Mouse (Mus musculus): ENCODE data around the gene Plekha5. TPM values are rescaled to one million over a fixed set of nuclear protein-coding genes. Genes with fewer than 3 reads are reported as not detected.

Gene Plekha5
- polyA plus RNA-seq, 1 experiment from 2014 or later: 62.1 TPM

- 92% methylated on average over 13 of the region's 13 CpGs for WGBS
These were observed 126.9 kb downstream of the Plekha5 start for GRCm38 (mm10) chr6:140550741-140551140.

GRCm38 (mm10) chr6:140554261-140554660 lies 130.4 kb downstream of the Plekha5 start:
- H3K4me3 ChIP-seq (ENCODE audit: low read depth, low read length): no peak overlapping the region
- no peak for DNase-seq (ENCODE audit: low spot score)
- 70% methylated on average over 4 of the region's 4 CpGs for WGBS

More at GRCm38 (mm10) chr6:140550741-140551140, 126.9 kb downstream of the Plekha5 start:
- H3K36me3 ChIP-seq (ENCODE audit: control insufficient read depth, insufficient read depth, low read length): peaks cover 67% of the 10 kb centered on the region
- DNase-seq (ENCODE audit: low spot score) (no peak), ATAC-seq (replicated peaks; ENCODE audit: low FRiP score, low TSS enrichment, low read depth) (no peak)
- H3K27ac ChIP-seq (ENCODE audit: low read depth): no peak overlapping the region
- H3K4me2 ChIP-seq (ENCODE audit: low read length): no peak overlapping the region
- H3K9me3 ChIP-seq (ENCODE audit: control insufficient read depth, low read length): no peaks in the 10 kb centered on the region
- H3K27me3 ChIP-seq (replicated peaks; ENCODE audit: control insufficient read depth, insufficient read depth, low read length): no peaks in the 10 kb centered on the region
- no peak overlapping the region for H3K9ac ChIP-seq (ENCODE audit: low read length)
- H3K4me1 ChIP-seq (replicated peaks; ENCODE audit: control insufficient read depth, insufficient read depth, low read length): peaks cover 12% of the 10 kb centered on the region; the same call in 1 of the 2 replicates
- no peak overlapping the region for H3K4me3 ChIP-seq (ENCODE audit: low read depth, low read length)

GRCm38 (mm10) chr6:140559411-140559810 lies 135.6 kb downstream of the Plekha5 start:
- Histone ChIP-seq H3K4me2 (ENCODE audit: low read length) (no peak overlapping the region), H3K27me3 (replicated peaks; ENCODE audit: control insufficient read depth, insufficient read depth, low read length) (no peaks in the 10 kb centered on the region), H3K36me3 (ENCODE audit: control insufficient read depth, insufficient read depth, low read length) (peaks cover 64% of the 10 kb centered on the region), H3K9me3 (ENCODE audit: control insufficient read depth, low read length) (no peaks in the 10 kb centered on the region), H3K27ac (ENCODE audit: low read depth) (no peak overlapping the region), H3K4me3 (ENCODE audit: low read depth, low read length) (no peak overlapping the region), H3K9ac (ENCODE audit: low read length) (no peak overlapping the region), H3K4me1 (replicated peaks; ENCODE audit: control insufficient read depth, insufficient read depth, low read length) (no peaks in the 10 kb centered on the region)
- DNase-seq (ENCODE audit: low spot score): no peak
- 83% methylated on average over 6 of the region's 6 CpGs for WGBS
- no peak for ATAC-seq (replicated peaks; ENCODE audit: low FRiP score, low TSS enrichment, low read depth)

More at GRCm38 (mm10) chr6:140554261-140554660, 130.4 kb downstream of the Plekha5 start:
- Histone ChIP-seq H3K27me3 (replicated peaks; ENCODE audit: control insufficient read depth, insufficient read depth, low read length) (no peaks in the 10 kb centered on the region), H3K36me3 (ENCODE audit: control insufficient read depth, insufficient read depth, low read length) (peaks cover 75% of the 10 kb centered on the region), H3K4me2 (ENCODE audit: low read length) (no peak overlapping the region), H3K9ac (ENCODE audit: low read length) (no peak overlapping the region), H3K27ac (ENCODE audit: low read depth) (no peak overlapping the region), H3K9me3 (ENCODE audit: control insufficient read depth, low read length) (no peaks in the 10 kb centered on the region), H3K4me1 (replicated peaks; ENCODE audit: control insufficient read depth, insufficient read depth, low read length) (no peaks in the 10 kb centered on the region)
- no peak for ATAC-seq (replicated peaks; ENCODE audit: low FRiP score, low TSS enrichment, low read depth)

- H3K27me3 ChIP-seq (replicated peaks; ENCODE audit: control insufficient read depth, insufficient read depth, low read length): no peaks in the 10 kb centered on the region
- no peak for ATAC-seq (replicated peaks; ENCODE audit: low FRiP score, low TSS enrichment, low read depth)
These were observed 137.5 kb downstream of the Plekha5 start for GRCm38 (mm10) chr6:140561151-140561916.

GRCm38 (mm10) chr6:140561917-140562590 lies 138.2 kb downstream of the Plekha5 start:
- Histone ChIP-seq H3K4me3 (ENCODE audit: low read depth, low read length) (no peak overlapping the region), H3K4me1 (replicated peaks; ENCODE audit: control insufficient read depth, insufficient read depth, low read length) (no peaks in the 10 kb centered on the region), H3K9me3 (ENCODE audit: control insufficient read depth, low read length) (no peaks in the 10 kb centered on the region), H3K27me3 (replicated peaks; ENCODE audit: control insufficient read depth, insufficient read depth, low read length) (no peaks in the 10 kb centered on the region), H3K9ac (ENCODE audit: low read length) (no peak overlapping the region), H3K4me2 (ENCODE audit: low read length) (no peak overlapping the region), H3K36me3 (ENCODE audit: control insufficient read depth, insufficient read depth, low read length) (peaks cover 60% of the 10 kb centered on the region), H3K27ac (ENCODE audit: low read depth) (no peak overlapping the region)
- DNase-seq (ENCODE audit: low spot score) (no peak), ATAC-seq (replicated peaks; ENCODE audit: low FRiP score, low TSS enrichment, low read depth) (no peak)
- WGBS: 86% methylated on average over 9 of the region's 9 CpGs

More at GRCm38 (mm10) chr6:140561151-140561916, 137.5 kb downstream of the Plekha5 start:
- Histone ChIP-seq H3K4me1 (replicated peaks; ENCODE audit: control insufficient read depth, insufficient read depth, low read length) (no peaks in the 10 kb centered on the region), H3K4me3 (ENCODE audit: low read depth, low read length) (no peak overlapping the region), H3K9ac (ENCODE audit: low read length) (no peak overlapping the region), H3K9me3 (ENCODE audit: control insufficient read depth, low read length) (no peaks in the 10 kb centered on the region), H3K27ac (ENCODE audit: low read depth) (no peak overlapping the region), H3K4me2 (ENCODE audit: low read length) (no peak overlapping the region), H3K36me3 (ENCODE audit: control insufficient read depth, insufficient read depth, low read length) (peaks cover 62% of the 10 kb centered on the region)
- 83% methylated on average over 9 of the region's 9 CpGs for WGBS
- DNase-seq (ENCODE audit: low spot score): no peak

GRCm38 (mm10) chr6:140567199-140567598 lies 143.3 kb downstream of the Plekha5 start:
- ATAC-seq (replicated peaks; ENCODE audit: low FRiP score, low TSS enrichment, low read depth) (no peak), DNase-seq (ENCODE audit: low spot score) (no peak)
- H3K9ac ChIP-seq (ENCODE audit: low read length): no peak overlapping the region
- no peak overlapping the region for H3K4me3 ChIP-seq (ENCODE audit: low read depth, low read length)
- H3K9me3 ChIP-seq (ENCODE audit: control insufficient read depth, low read length): no peaks in the 10 kb centered on the region
- H3K4me1 ChIP-seq (replicated peaks; ENCODE audit: control insufficient read depth, insufficient read depth, low read length): no peaks in the 10 kb centered on the region
- no peak overlapping the region for H3K4me2 ChIP-seq (ENCODE audit: low read length)
- no peaks in the 10 kb centered on the region for H3K27me3 ChIP-seq (replicated peaks; ENCODE audit: control insufficient read depth, insufficient read depth, low read length)
- 72% methylated on average over 2 of the region's 2 CpGs for WGBS
- no peak overlapping the region for H3K27ac ChIP-seq (ENCODE audit: low read depth)
- H3K36me3 ChIP-seq (ENCODE audit: control insufficient read depth, insufficient read depth, low read length): peaks cover 59% of the 10 kb centered on the region

GRCm38 (mm10) chr6:140567897-140568296 lies 144.0 kb downstream of the Plekha5 start:
- ATAC-seq (replicated peaks; ENCODE audit: low FRiP score, low TSS enrichment, low read depth): no peak
- H3K27ac ChIP-seq (ENCODE audit: low read depth): no peak overlapping the region

GRCm38 (mm10) chr6:140570152-140570551 lies 146.3 kb downstream of the Plekha5 start:
- H3K9me3 ChIP-seq (ENCODE audit: control insufficient read depth, low read length): no peaks in the 10 kb centered on the region
- H3K9ac ChIP-seq (ENCODE audit: low read length): no peak overlapping the region
- no peak overlapping the region for H3K27ac ChIP-seq (ENCODE audit: low read depth)
- WGBS: 86% methylated on average over 11 of the region's 11 CpGs
- no peak for DNase-seq (ENCODE audit: low spot score)
- peaks cover 71% of the 10 kb centered on the region for H3K36me3 ChIP-seq (ENCODE audit: control insufficient read depth, insufficient read depth, low read length)
- no peak overlapping the region for H3K4me2 ChIP-seq (ENCODE audit: low read length)
- H3K4me1 ChIP-seq (replicated peaks; ENCODE audit: control insufficient read depth, insufficient read depth, low read length): no peaks in the 10 kb centered on the region
- ATAC-seq (replicated peaks; ENCODE audit: low FRiP score, low TSS enrichment, low read depth): no peak
- no peak overlapping the region for H3K4me3 ChIP-seq (ENCODE audit: low read depth, low read length)
- H3K27me3 ChIP-seq (replicated peaks; ENCODE audit: control insufficient read depth, insufficient read depth, low read length): no peaks in the 10 kb centered on the region

More at GRCm38 (mm10) chr6:140567897-140568296, 144.0 kb downstream of the Plekha5 start:
- no peak overlapping the region for H3K4me3 ChIP-seq (ENCODE audit: low read depth, low read length)
- DNase-seq (ENCODE audit: low spot score): no peak
- no peaks in the 10 kb centered on the region for H3K27me3 ChIP-seq (replicated peaks; ENCODE audit: control insufficient read depth, insufficient read depth, low read length)
- no peak overlapping the region for H3K9ac ChIP-seq (ENCODE audit: low read length)
- WGBS: 59% methylated on average over 2 of the region's 2 CpGs
- H3K4me2 ChIP-seq (ENCODE audit: low read length): no peak overlapping the region
- H3K36me3 ChIP-seq (ENCODE audit: control insufficient read depth, insufficient read depth, low read length): peaks cover 61% of the 10 kb centered on the region
- H3K9me3 ChIP-seq (ENCODE audit: control insufficient read depth, low read length): no peaks in the 10 kb centered on the region
- no peaks in the 10 kb centered on the region for H3K4me1 ChIP-seq (replicated peaks; ENCODE audit: control insufficient read depth, insufficient read depth, low read length)

Measured in intestine, embryonic 14.5 days (tissue).